24 mouse cellular contexts compared by ENCODE assay signal in genomic region chr2:126579282-126579681, GRCm38 (mm10). TPM values are rescaled to one million over a fixed set of nuclear protein-coding genes. Genes with fewer than 3 reads are reported as not detected.
DNase-seq lines count a peak whose midpoint lies in the region; ATAC-seq and TF ChIP-seq lines count a peak whose summit lies in the region.
"Had no signal": no experiment of that assay in that cellular context is flagged by ENCODE, and none has a peak within 500 bp of the region (broad histone marks: within the 10 kb centered on the region; RNA-seq: fewer than 3 reads in every experiment).

No protein-coding gene starts in this region.

- 87% methylated on average over 1 of the region's 1 CpGs for WGBS in liver, adult 2 months
- WGBS in liver, embryonic 11.5 days = 84% methylated on average over 1 of the region's 1 CpGs
- 91% methylated on average over 1 of the region's 1 CpGs for WGBS in midbrain, embryonic 11.5 days
- 93% methylated on average over 1 of the region's 1 CpGs for WGBS in midbrain, embryonic 10.5 days
- WGBS in hindbrain, embryonic 12.5 days = 97% methylated on average over 1 of the region's 1 CpGs

- no peak overlapping the region for H3K4me3 ChIP-seq in liver, adult 2 months (ENCODE audit: insufficient read depth, low read depth, low read length)
- no peak overlapping the region for H3K4me3 ChIP-seq in liver, embryonic 11.5 days (ENCODE audit: low read depth, low read length)
- H3K4me3 ChIP-seq in midbrain, embryonic 11.5 days (ENCODE audit: low read depth, low read length) = no peak overlapping the region
- H3K4me3 ChIP-seq in midbrain, embryonic 10.5 days = no peak overlapping the region
- H3K4me3 ChIP-seq in ES-E14 (ENCODE audit: insufficient read depth in 1 of 2, low read depth in 1 of 2, low read length in 2 of 2, poor library complexity in 1 of 2, severe bottlenecking in 1 of 2) = no peak overlapping the region
- no peak overlapping the region for H3K4me3 ChIP-seq in hindbrain, embryonic 12.5 days

- no peak for ATAC-seq in liver, embryonic 11.5 days (replicated peaks; ENCODE audit: low FRiP score)
- ATAC-seq in midbrain, embryonic 11.5 days (ENCODE audit: low FRiP score) = no peak
- ATAC-seq in hindbrain, embryonic 12.5 days (ENCODE audit: low FRiP score) = no peak
- ATAC-seq: activated CD4-positive, CD25-positive, alpha-beta regulatory T cell, adult 4 months; CD4-positive, CD25-positive, alpha-beta regulatory T cell, adult 4 months; Patski had no signal

- H3K9ac ChIP-seq in liver, adult 2 months (ENCODE audit: low read depth, low read length) = no peak overlapping the region
- H3K9ac ChIP-seq in liver, embryonic 11.5 days (ENCODE audit: low read depth, low read length) = no peak overlapping the region
- no peak overlapping the region for H3K9ac ChIP-seq in midbrain, embryonic 11.5 days (ENCODE audit: low read length)
- no peak overlapping the region for H3K9ac ChIP-seq in ES-E14 (ENCODE audit: insufficient read depth, low read depth, low read length, poor library complexity, severe bottlenecking)
- no peak overlapping the region for H3K9ac ChIP-seq in hindbrain, embryonic 12.5 days

- H3K9me3 ChIP-seq in liver, embryonic 11.5 days (ENCODE audit: control insufficient read depth, low read length) = no peaks in the 10 kb centered on the region
- no peaks in the 10 kb centered on the region for H3K9me3 ChIP-seq in midbrain, embryonic 11.5 days (ENCODE audit: control insufficient read depth, low read length)
- H3K9me3 ChIP-seq in midbrain, embryonic 10.5 days (replicated peaks) = no peaks in the 10 kb centered on the region
- no peaks in the 10 kb centered on the region for H3K9me3 ChIP-seq in ES-E14 (ENCODE audit: control insufficient read depth, insufficient read depth, low read depth, low read length)
- no peaks in the 10 kb centered on the region for H3K9me3 ChIP-seq in hindbrain, embryonic 12.5 days (replicated peaks)
- H3K9me3 ChIP-seq: G1E had no signal

- no peak for TF ChIP-seq POLR2A in liver, adult 2 months (IDR thresholded peaks at IDR 0.05; ENCODE audit: extremely low read depth, insufficient read depth, low read length)

- H3K79me2 ChIP-seq in liver, adult 2 months (ENCODE audit: control insufficient read depth, insufficient read depth, low read length) = no peaks in the 10 kb centered on the region

- peaks cover 3% of the 10 kb centered on the region; the same call in 1 of the 2 replicates for H3K4me1 ChIP-seq in liver, adult 2 months (ENCODE audit: control insufficient read depth, insufficient read depth, low read length)
- no peaks in the 10 kb centered on the region for H3K4me1 ChIP-seq in liver, embryonic 11.5 days (replicated peaks; ENCODE audit: control insufficient read depth, insufficient read depth, low read length)
- no peaks in the 10 kb centered on the region for H3K4me1 ChIP-seq in midbrain, embryonic 11.5 days (ENCODE audit: control insufficient read depth, insufficient read depth, low read length)
- no peaks in the 10 kb centered on the region for H3K4me1 ChIP-seq in midbrain, embryonic 10.5 days
- 0 out of 4 replicates have a peak, but pooled peaks cover 0 to 2% of the 10 kb centered on the region in 2 experiments for H3K4me1 ChIP-seq in ES-E14 (ENCODE audit: control insufficient read depth in 2 of 2, insufficient read depth in 2 of 2, low read length in 2 of 2, poor library complexity in 1 of 2)
- H3K4me1 ChIP-seq in hindbrain, embryonic 12.5 days = no peaks in the 10 kb centered on the region

- no peak for TF ChIP-seq CTCF in liver, adult 2 months (IDR thresholded peaks at IDR 0.05; ENCODE audit: low read depth, low read length)

- H3K36me3 ChIP-seq in liver, adult 2 months (ENCODE audit: control insufficient read depth, insufficient read depth, low read length) = peaks cover 95% of the 10 kb centered on the region
- no peaks in the 10 kb centered on the region for H3K36me3 ChIP-seq in liver, embryonic 11.5 days (ENCODE audit: control insufficient read depth, insufficient read depth, low read length)
- H3K36me3 ChIP-seq in midbrain, embryonic 11.5 days (ENCODE audit: control insufficient read depth, insufficient read depth, low read length) = no peaks in the 10 kb centered on the region
- H3K36me3 ChIP-seq in midbrain, embryonic 10.5 days = no peaks in the 10 kb centered on the region
- H3K36me3 ChIP-seq in ES-E14 (ENCODE audit: control insufficient read depth, insufficient read depth, low read length, poor library complexity, severe bottlenecking) = peaks cover 12% of the 10 kb centered on the region
- no peaks in the 10 kb centered on the region for H3K36me3 ChIP-seq in hindbrain, embryonic 12.5 days
- H3K36me3 ChIP-seq: G1E had no signal

- H3K4me2 ChIP-seq in liver, embryonic 11.5 days = no peak overlapping the region
- no peak overlapping the region for H3K4me2 ChIP-seq in midbrain, embryonic 11.5 days
- H3K4me2 ChIP-seq in hindbrain, embryonic 12.5 days (replicated peaks) = no peak overlapping the region

- no peak for DNase-seq in liver, adult 2 months (ENCODE audit: extremely low read depth, low read depth, low spot score)
- DNase-seq in liver, embryonic 11.5 days (ENCODE audit: low spot score) = no peak
- DNase-seq in midbrain, embryonic 11.5 days (ENCODE audit: low spot score, missing footprints) = peak; percentile 67
- no peak for DNase-seq in midbrain, embryonic 10.5 days (ENCODE audit: low spot score)
- DNase-seq in ES-E14 (ENCODE audit: low read depth, low spot score) = no peak
- DNase-seq: adrenal gland, adult 2 months; adrenal gland, adult 8-10 months; adrenal gland, postnatal 10 days; adrenal gland, postnatal 14 days; adrenal gland, postnatal 25 days; adrenal gland, postnatal 36 days; B cell, adult 2 months; cerebellum, adult 11 months; cerebellum, adult 11-12 months; cerebellum, adult 18-20 months; cerebellum, adult 2 months had no signal

- H3K27ac ChIP-seq in liver, adult 2 months (replicated peaks; ENCODE audit: insufficient read depth, low read depth, low read length) = 0 out of 2 replicates have a peak overlapping the region, but pooled peaks have one; percentile 14
- H3K27ac ChIP-seq in liver, embryonic 11.5 days (ENCODE audit: low read depth, low read length) = no peak overlapping the region
- H3K27ac ChIP-seq in midbrain, embryonic 11.5 days (ENCODE audit: low read depth, low read length) = no peak overlapping the region
- no peak overlapping the region for H3K27ac ChIP-seq in midbrain, embryonic 10.5 days (replicated peaks)
- no peak overlapping the region for H3K27ac ChIP-seq in ES-E14 (ENCODE audit: insufficient read depth, low read depth, low read length, poor library complexity, severe bottlenecking)
- H3K27ac ChIP-seq in hindbrain, embryonic 12.5 days = no peak overlapping the region

- no peaks in the 10 kb centered on the region for H3K27me3 ChIP-seq in liver, adult 2 months (ENCODE audit: control insufficient read depth, insufficient read depth, low read length)
- no peaks in the 10 kb centered on the region for H3K27me3 ChIP-seq in liver, embryonic 11.5 days (replicated peaks; ENCODE audit: control insufficient read depth, insufficient read depth, low read length)
- H3K27me3 ChIP-seq in midbrain, embryonic 11.5 days (ENCODE audit: control insufficient read depth, insufficient read depth, low read length) = no peaks in the 10 kb centered on the region
- no peaks in the 10 kb centered on the region for H3K27me3 ChIP-seq in midbrain, embryonic 10.5 days (ENCODE audit: low read depth, poor library complexity, severe bottlenecking)
- H3K27me3 ChIP-seq in hindbrain, embryonic 12.5 days = no peaks in the 10 kb centered on the region
- H3K27me3 ChIP-seq: CH12.LX had no signal

- in situ Hi-C loops in ES-E14 (cut with MboI; ENCODE audit: low sequenced_read_pairs in 2 of 2, unreplicated experiment in 2 of 2) = no loop called here

TF ChIP-seq in ES-E14, 5 proteins besides CTCF, POLR2A, EP300 and RAD21:
- TF ChIP-seq CHD2 (IDR thresholded peaks at IDR 0.05; ENCODE audit: low read depth, low read length) (no peak), MAFK (IDR thresholded peaks at IDR 0.05; ENCODE audit: insufficient read depth, low read depth, low read length) (peak; percentile 61; the same call in 1 of the 2 replicates), HCFC1 (IDR thresholded peaks at IDR 0.05; ENCODE audit: borderline replicate concordance, insufficient read depth, low read length) (no peak), ZC3H11A (IDR thresholded peaks at IDR 0.05; ENCODE audit: borderline replicate concordance, low read depth, low read length) (no peak)
TF ChIP-seq in ES-E14: peak in this region for 1.

RNA-seq across cellular contexts. Expression of gene Slc27a2, which starts 27.1 kb away (rescaled TPM):
- total RNA-seq in liver, adult 2 months (2014; rRNA removed) = 1,190 and 1,397 TPM in 2 replicates
- 912 and 1,036 TPM in 2 replicates for polyA plus RNA-seq in liver, adult 2 months (2012; rRNA removed)
- 39.0 and 39.6 TPM in 2 replicates for polyA plus RNA-seq in liver, embryonic 11.5 days (2014; fragmentation: Nextera tagmentation; extraction: Ambion mirVana)
- polyA plus RNA-seq in midbrain, embryonic 11.5 days (2014; fragmentation: Nextera tagmentation; extraction: Ambion mirVana) = 3.3 and 3.8 TPM in 2 replicates
- 1.3 and 2.3 TPM in 2 replicates for polyA plus RNA-seq in midbrain, embryonic 10.5 days (2016; fragmentation: Nextera tagmentation; extraction: Ambion mirVana)
- 51.3 and 121 TPM in 2 replicates for total RNA-seq in ES-E14 (2012; rRNA removed)
- 2.2 and 3.6 TPM in 2 replicates for polyA plus RNA-seq in hindbrain, embryonic 12.5 days (2016; fragmentation: Nextera tagmentation; extraction: Ambion mirVana)
- total RNA-seq: CH12.LX, MEL had no signal
- polyA plus RNA-seq: activated CD4-positive, CD25-positive, alpha-beta regulatory T cell, adult 4 months; C2C12; CD4-positive, CD25-positive, alpha-beta regulatory T cell, adult 4 months; G1E; Patski had no signal

RNA-seq across cellular contexts. Expression of gene Hdc, which starts 39.8 kb away (rescaled TPM):
- total RNA-seq in liver, adult 2 months (2014; rRNA removed) = 1.1 and 1.8 TPM in 2 replicates
- 0.97 and 1.7 TPM in 2 replicates for polyA plus RNA-seq in liver, adult 2 months (2012; rRNA removed)
- polyA plus RNA-seq in liver, embryonic 11.5 days (2014; fragmentation: Nextera tagmentation; extraction: Ambion mirVana) = 7.4 and 9.4 TPM in 2 replicates
- polyA plus RNA-seq in midbrain, embryonic 11.5 days (2014; fragmentation: Nextera tagmentation; extraction: Ambion mirVana) = 0.42 and 0.50 TPM in 2 replicates
- polyA plus RNA-seq in midbrain, embryonic 10.5 days (2016; fragmentation: Nextera tagmentation; extraction: Ambion mirVana) = 0.31 and 0.55 TPM in 2 replicates
- 1.4 and 1.7 TPM in 2 replicates for total RNA-seq in ES-E14 (2012; rRNA removed)
- 2.1 and 2.5 TPM in 2 replicates for polyA plus RNA-seq in hindbrain, embryonic 12.5 days (2016; fragmentation: Nextera tagmentation; extraction: Ambion mirVana)

Comparison
In these comparisons a context has a peak if more than half of its experiments do, and no peak if none do; other contexts are left out.
1. RNA of gene Slc27a2, which starts 27.1 kb away (polyA plus RNA-seq): 912 to 1,036 TPM in liver, adult 2 months; 39.0 to 39.6 TPM in liver, embryonic 11.5 days, 2.2 to 3.6 TPM in hindbrain, embryonic 12.5 days, 3.3 to 3.8 TPM in midbrain, embryonic 11.5 days and 1.3 to 2.3 TPM in midbrain, embryonic 10.5 days; every median in the first group is over 10 times any median in the second.